Mouse (Mus musculus): ENCODE data around the gene Mfap1a. TPM values are rescaled to one million over a fixed set of nuclear protein-coding genes. Genes with fewer than 3 reads are reported as not detected.
"Not testable (repeated sequence)": the region's sequence is repeated elsewhere in the genome, so short reads cannot be mapped to it uniquely, and the experiment has no call there.

The Mfap1a gene
- polyA plus RNA-seq (2015; fragmentation: Nextera tagmentation; extraction: Ambion mirVana) = 33.4 and 35.1 TPM in 2 replicates

GRCm38 (mm10) chr2:121505942-121506882 is at the start of gene Mfap1a, which contains the start of gene Wdr76:
TSS of gene Mfap1a (minus strand) at chr2:121506665.
TSS of gene Wdr76 (plus strand) at chr2:121506723.
- Histone ChIP-seq H3K4me3 (peak within 1 kb of the TSS; percentile 63), H3K4me1 (peaks cover 26% of the 10 kb centered on the region), H3K36me3 (ENCODE audit: poor library complexity, severe bottlenecking) (peaks cover 18% of the 10 kb centered on the region), H3K9ac (peak within 1 kb of the TSS; percentile 77), H3K4me2 (peak within 1 kb of the TSS; percentile 80)
- 5% methylated on average over 41 of the region's 42 CpGs for WGBS
- H3K9me3 ChIP-seq (replicated peaks); H3K27ac ChIP-seq; H3K27me3 ChIP-seq: not testable (repeated sequence)
- peak; percentile 97 for ATAC-seq

GRCm38 (mm10) chr2:121551271-121551670 is 44.8 kb upstream of the Mfap1a start:
- H3K27ac ChIP-seq = no peak overlapping the region
- H3K4me2 ChIP-seq = no peak overlapping the region
- no peaks in the 10 kb centered on the region for H3K4me1 ChIP-seq
- H3K4me3 ChIP-seq = no peak overlapping the region
- H3K9ac ChIP-seq = no peak overlapping the region
- no peaks in the 10 kb centered on the region for H3K9me3 ChIP-seq (replicated peaks)
- 88% methylated on average over 8 of the region's 8 CpGs for WGBS
- peaks cover 73% of the 10 kb centered on the region for H3K36me3 ChIP-seq (ENCODE audit: poor library complexity, severe bottlenecking)
- no peaks in the 10 kb centered on the region for H3K27me3 ChIP-seq
- ATAC-seq = no peak

GRCm38 (mm10) chr2:121549630-121550029 is 43.2 kb upstream of the Mfap1a start:
- WGBS = 95% methylated on average over 6 of the region's 6 CpGs
- Histone ChIP-seq H3K27ac (no peak overlapping the region), H3K9me3 (replicated peaks) (no peaks in the 10 kb centered on the region), H3K4me2 (no peak overlapping the region), H3K9ac (no peak overlapping the region), H3K4me1 (no peaks in the 10 kb centered on the region), H3K36me3 (ENCODE audit: poor library complexity, severe bottlenecking) (peaks cover 86% of the 10 kb centered on the region), H3K4me3 (no peak overlapping the region), H3K27me3 (no peaks in the 10 kb centered on the region)
- ATAC-seq = no peak

- H3K4me2 ChIP-seq = no peak overlapping the region
- no peaks in the 10 kb centered on the region for H3K27me3 ChIP-seq
- H3K4me1 ChIP-seq = no peaks in the 10 kb centered on the region
- WGBS = 88% methylated on average over 3 of the region's 3 CpGs
- H3K9me3 ChIP-seq (replicated peaks) = no peaks in the 10 kb centered on the region
- ATAC-seq = no peak
- peaks cover 79% of the 10 kb centered on the region for H3K36me3 ChIP-seq (ENCODE audit: poor library complexity, severe bottlenecking)
- H3K27ac ChIP-seq = no peak overlapping the region
- no peak overlapping the region for H3K4me3 ChIP-seq
- H3K9ac ChIP-seq = no peak overlapping the region
Measured at GRCm38 (mm10) chr2:121544829-121545228, 38.4 kb upstream of the Mfap1a start.

GRCm38 (mm10) chr2:121525056-121525455 is 18.6 kb upstream of the Mfap1a start:
- no peaks in the 10 kb centered on the region for H3K9me3 ChIP-seq (replicated peaks)
- H3K27ac ChIP-seq = no peak overlapping the region
- no peak for ATAC-seq
- H3K4me1 ChIP-seq = no peaks in the 10 kb centered on the region
- H3K4me2 ChIP-seq = no peak overlapping the region
- 90% methylated on average over 2 of the region's 2 CpGs for WGBS
- peaks cover 40% of the 10 kb centered on the region for H3K36me3 ChIP-seq (ENCODE audit: poor library complexity, severe bottlenecking)
- no peak overlapping the region for H3K9ac ChIP-seq
- no peak overlapping the region for H3K4me3 ChIP-seq
- H3K27me3 ChIP-seq = no peaks in the 10 kb centered on the region

GRCm38 (mm10) chr2:121522830-121523229 is 16.4 kb upstream of the Mfap1a start:
- not testable (repeated sequence) for H3K9ac ChIP-seq; H3K9me3 ChIP-seq (replicated peaks); H3K27me3 ChIP-seq; ATAC-seq; H3K4me2 ChIP-seq; H3K4me3 ChIP-seq; H3K4me1 ChIP-seq; H3K27ac ChIP-seq
- peaks cover 51% of the 10 kb centered on the region for H3K36me3 ChIP-seq (ENCODE audit: poor library complexity, severe bottlenecking)
- WGBS = 88% methylated on average over 3 of the region's 3 CpGs

GRCm38 (mm10) chr2:121522006-121522405 is 15.5 kb upstream of the Mfap1a start:
- peaks cover 57% of the 10 kb centered on the region for H3K36me3 ChIP-seq (ENCODE audit: poor library complexity, severe bottlenecking)
- 93% methylated on average over 2 of the region's 2 CpGs for WGBS

GRCm38 (mm10) chr2:121518711-121519110 is 12.2 kb upstream of the Mfap1a start:
- H3K27me3 ChIP-seq; H3K27ac ChIP-seq; H3K4me3 ChIP-seq; H3K9ac ChIP-seq; ATAC-seq; H3K4me2 ChIP-seq; H3K9me3 ChIP-seq (replicated peaks); H3K4me1 ChIP-seq: not testable (repeated sequence)
- peaks cover 47% of the 10 kb centered on the region for H3K36me3 ChIP-seq (ENCODE audit: poor library complexity, severe bottlenecking)
- 95% methylated on average over 4 of the region's 4 CpGs for WGBS

More at GRCm38 (mm10) chr2:121522006-121522405, 15.5 kb upstream of the Mfap1a start:
- no peak for ATAC-seq
- no peaks in the 10 kb centered on the region for H3K4me1 ChIP-seq
- no peak overlapping the region for H3K27ac ChIP-seq
- no peaks in the 10 kb centered on the region for H3K27me3 ChIP-seq
- H3K9ac ChIP-seq = no peak overlapping the region
- H3K9me3 ChIP-seq (replicated peaks) = no peaks in the 10 kb centered on the region
- H3K4me2 ChIP-seq = no peak overlapping the region
- H3K4me3 ChIP-seq = no peak overlapping the region

GRCm38 (mm10) chr2:121518106-121518505 is 11.6 kb upstream of the Mfap1a start:
- peaks cover 48% of the 10 kb centered on the region for H3K36me3 ChIP-seq (ENCODE audit: poor library complexity, severe bottlenecking)
- no peak overlapping the region for H3K4me2 ChIP-seq
- 93% methylated on average over 5 of the region's 5 CpGs for WGBS
- H3K9ac ChIP-seq = no peak overlapping the region
- H3K4me3 ChIP-seq = no peak overlapping the region
- H3K27me3 ChIP-seq = no peaks in the 10 kb centered on the region
- H3K27ac ChIP-seq = no peak overlapping the region
- H3K4me1 ChIP-seq = no peaks in the 10 kb centered on the region
- no peak for ATAC-seq
- H3K9me3 ChIP-seq (replicated peaks) = no peaks in the 10 kb centered on the region

GRCm38 (mm10) chr2:121514211-121514610 is 7.7 kb upstream of the Mfap1a start:
- Histone ChIP-seq H3K4me1 (peaks cover 8% of the 10 kb centered on the region; the same call in 1 of the 2 replicates), H3K9me3 (replicated peaks) (no peaks in the 10 kb centered on the region), H3K27me3 (no peaks in the 10 kb centered on the region), H3K4me2 (no peak overlapping the region), H3K9ac (no peak overlapping the region), H3K36me3 (ENCODE audit: poor library complexity, severe bottlenecking) (peaks cover 57% of the 10 kb centered on the region), H3K27ac (no peak overlapping the region), H3K4me3 (no peak overlapping the region)
- WGBS = 98% methylated on average over 4 of the region's 4 CpGs
- ATAC-seq = no peak

- not testable (repeated sequence) for H3K27ac ChIP-seq; H3K4me2 ChIP-seq; H3K4me3 ChIP-seq; H3K27me3 ChIP-seq; H3K4me1 ChIP-seq; ATAC-seq; H3K9me3 ChIP-seq (replicated peaks); H3K9ac ChIP-seq
- WGBS = 94% methylated on average over 5 of the region's 5 CpGs
- peaks cover 47% of the 10 kb centered on the region for H3K36me3 ChIP-seq (ENCODE audit: poor library complexity, severe bottlenecking)
Measured at GRCm38 (mm10) chr2:121512991-121513765, 6.7 kb upstream of the Mfap1a start.

- WGBS = 95% methylated on average over 8 of the region's 8 CpGs
- no peak overlapping the region for H3K9ac ChIP-seq
- no peak overlapping the region for H3K4me3 ChIP-seq
- ATAC-seq = no peak
- peaks cover 33% of the 10 kb centered on the region for H3K36me3 ChIP-seq (ENCODE audit: poor library complexity, severe bottlenecking)
- no peak overlapping the region for H3K27ac ChIP-seq
- peaks cover 19% of the 10 kb centered on the region for H3K4me1 ChIP-seq
- no peaks in the 10 kb centered on the region for H3K27me3 ChIP-seq
- H3K9me3 ChIP-seq (replicated peaks) = no peaks in the 10 kb centered on the region
- H3K4me2 ChIP-seq = no peak overlapping the region
Measured at GRCm38 (mm10) chr2:121511401-121511800, 4.9 kb upstream of the Mfap1a start.
